Comparison of ENCODE assay signal across 28 mouse cellular contexts in genomic region chr19:32119666-32120065, GRCm38 (mm10). TPM values are rescaled to one million over a fixed set of nuclear protein-coding genes. Genes with fewer than 3 reads are reported as not detected.
DNase-seq lines count a peak whose midpoint lies in the region; ATAC-seq and TF ChIP-seq lines count a peak whose summit lies in the region.
"Had no signal": no experiment of that assay in that cellular context is flagged by ENCODE, and none has a peak within 500 bp of the region (broad histone marks: within the 10 kb centered on the region; RNA-seq: fewer than 3 reads in every experiment).

No protein-coding gene starts in this region.

- no peak overlapping the region for H3K4me2 ChIP-seq in intestine, embryonic 16.5 days (ENCODE audit: low read depth, low read length)
- H3K4me2 ChIP-seq: embryonic facial prominence, embryonic 13.5 days; forebrain, embryonic 15.5 days; heart, embryonic 11.5 days; hindbrain, embryonic 13.5 days; limb, embryonic 15.5 days; midbrain, embryonic 13.5 days; stomach, embryonic 15.5 days had no signal

- peak; percentile 86 for ATAC-seq in intestine, embryonic 16.5 days
- ATAC-seq: CD4-positive, CD25-positive, alpha-beta regulatory T cell, adult 4 months; forebrain, embryonic 15.5 days; liver, postnatal 0 days; midbrain, embryonic 13.5 days had no signal

- no peak for TF ChIP-seq CTCF in kidney, adult 2 months (conservative IDR thresholded peaks at IDR 0.05; ENCODE audit: insufficient read depth, insufficient read length, low read depth, low read length)

- peak overlapping the region; percentile 59; the same call in 1 of the 2 replicates for H3K27ac ChIP-seq in kidney, adult 2 months (ENCODE audit: insufficient read depth, low read depth, low read length)
- H3K27ac ChIP-seq in intestine, embryonic 16.5 days (ENCODE audit: low read length): no peak overlapping the region
- H3K27ac ChIP-seq: embryonic facial prominence, embryonic 13.5 days; forebrain, embryonic 10.5 days; forebrain, embryonic 15.5 days; hindbrain, embryonic 13.5 days; limb, embryonic 10.5 days; limb, embryonic 15.5 days; macrophage; midbrain, embryonic 13.5 days; stomach, embryonic 15.5 days had no signal

- no peaks in the 10 kb centered on the region for H3K27me3 ChIP-seq in kidney, adult 2 months (replicated peaks; ENCODE audit: control insufficient read depth, insufficient read depth, low read length)
- no peaks in the 10 kb centered on the region for H3K27me3 ChIP-seq in intestine, embryonic 16.5 days (replicated peaks; ENCODE audit: control insufficient read depth, insufficient read depth, low read length)
- H3K27me3 ChIP-seq: embryonic facial prominence, embryonic 13.5 days; forebrain, embryonic 15.5 days; hindbrain, embryonic 13.5 days; limb, embryonic 15.5 days; midbrain, embryonic 13.5 days; stomach, embryonic 15.5 days had no signal

- 50% methylated on average over 2 of the region's 2 CpGs for whole genome bisulfite sequencing in kidney, adult 2 months
- whole genome bisulfite sequencing in intestine, embryonic 16.5 days: 80% methylated on average over 2 of the region's 2 CpGs

- no peaks in the 10 kb centered on the region for H3K9me3 ChIP-seq in intestine, embryonic 16.5 days (ENCODE audit: control insufficient read depth, low read length)
- H3K9me3 ChIP-seq: embryonic facial prominence, embryonic 13.5 days; forebrain, embryonic 10.5 days; forebrain, embryonic 15.5 days; hindbrain, embryonic 13.5 days; limb, embryonic 10.5 days; limb, embryonic 15.5 days; midbrain, embryonic 13.5 days; stomach, embryonic 15.5 days had no signal

- H3K4me1 ChIP-seq in kidney, adult 2 months (ENCODE audit: control insufficient read depth, insufficient read depth, low read length): no peaks in the 10 kb centered on the region; the same call in 1 of the 2 replicates
- H3K4me1 ChIP-seq in intestine, embryonic 16.5 days (ENCODE audit: control insufficient read depth, insufficient read depth, low read length): no peaks in the 10 kb centered on the region
- H3K4me1 ChIP-seq: embryonic facial prominence, embryonic 13.5 days; forebrain, embryonic 10.5 days; forebrain, embryonic 15.5 days; hindbrain, embryonic 13.5 days; limb, embryonic 10.5 days; limb, embryonic 15.5 days; midbrain, embryonic 13.5 days; stomach, embryonic 15.5 days had no signal

- no peak overlapping the region for H3K4me3 ChIP-seq in kidney, adult 2 months (ENCODE audit: insufficient read depth, low read depth, low read length)
- H3K4me3 ChIP-seq in intestine, embryonic 16.5 days (ENCODE audit: low read length): no peak overlapping the region
- H3K4me3 ChIP-seq: embryonic facial prominence, embryonic 13.5 days; forebrain, embryonic 10.5 days; forebrain, embryonic 15.5 days; hindbrain, embryonic 13.5 days; limb, embryonic 10.5 days; limb, embryonic 15.5 days; midbrain, embryonic 13.5 days; stomach, embryonic 15.5 days had no signal

- no peak for TF ChIP-seq POLR2A in kidney, adult 2 months (IDR thresholded peaks at IDR 0.05; ENCODE audit: low read depth, low read length)

- DNase-seq in kidney, adult 2 months: peak; percentile 92
- no peak for DNase-seq in kidney, postnatal 4 days
- peak; percentile 90 for DNase-seq in kidney, adult 9 months
- DNase-seq in kidney, postnatal 25 days: peak; percentile 49 to 82
- DNase-seq in testis, postnatal 10 days (ENCODE audit: low spot score): no peak
- no peak for DNase-seq in gastrocnemius, postnatal 4 days (ENCODE audit: low spot score in 2 of 2)
- DNase-seq: adrenal gland, postnatal 25 days; cerebellum, adult 18-20 months; cerebellum, postnatal 10 days; gastrocnemius, postnatal 10 days; heart, adult 18-20 months; heart, postnatal 36 days; layer of hippocampus, adult 9-11 months; liver, postnatal 0 days; right cerebral cortex, postnatal 25 days; thymus, postnatal 14 days had no signal

- H3K9ac ChIP-seq in intestine, embryonic 16.5 days (ENCODE audit: low read depth, low read length): no peak overlapping the region
- H3K9ac ChIP-seq: embryonic facial prominence, embryonic 13.5 days; forebrain, embryonic 15.5 days; hindbrain, embryonic 13.5 days; limb, embryonic 15.5 days; liver, postnatal 0 days; midbrain, embryonic 13.5 days; stomach, embryonic 15.5 days had no signal

- peaks cover 3% of the 10 kb centered on the region; the same call in 1 of the 2 replicates for H3K36me3 ChIP-seq in kidney, adult 2 months (ENCODE audit: control insufficient read depth, insufficient read depth, low read length)
- H3K36me3 ChIP-seq in intestine, embryonic 16.5 days (ENCODE audit: control insufficient read depth, insufficient read depth, low read length): no peaks in the 10 kb centered on the region
- H3K36me3 ChIP-seq: forebrain, embryonic 10.5 days; forebrain, embryonic 15.5 days; limb, embryonic 10.5 days; midbrain, embryonic 13.5 days; stomach, embryonic 15.5 days had no signal

RNA-seq across cellular contexts. Expression of gene Asah2, which starts 11.7 kb away (rescaled TPM):
- polyA plus RNA-seq in kidney, adult 2 months (2012; rRNA removed): 20.0 and 22.4 TPM in 2 replicates
- 4.4 and 6.4 TPM in 2 replicates for polyA plus RNA-seq in intestine, embryonic 16.5 days (2015; fragmentation: Nextera tagmentation; extraction: Ambion mirVana)
- 10 to 100 TPM in 1 of 2 experiments, 1 to 10 TPM in 1; 9.1 to 10.5 TPM for total RNA-seq in gastrocnemius, postnatal 4 days (2021)

Comparison
In these comparisons a context has a peak if more than half of its experiments do, and no peak if none do; other contexts are left out.
1. DNase-seq: peak in kidney, adult 2 months (single experiment), kidney, adult 9 months (single experiment) and kidney, postnatal 25 days (2 of 2); none in kidney, postnatal 4 days (0 of 2), testis, postnatal 10 days (single experiment) and gastrocnemius, postnatal 4 days (0 of 2).